Mouse (Mus musculus) c-Kit-positive CD71-negative TER-119-negative erythroid progenitor cells, embryonic 14.5 days (primary cell): ENCODE data around the gene En2.

Experiments used
- DNase-seq: peaks from one replicate; pipeline ENCODE4 v3.0.0-alpha.2; 2013; ENCODE audit warnings: low read depth

The En2 gene

DNA sequence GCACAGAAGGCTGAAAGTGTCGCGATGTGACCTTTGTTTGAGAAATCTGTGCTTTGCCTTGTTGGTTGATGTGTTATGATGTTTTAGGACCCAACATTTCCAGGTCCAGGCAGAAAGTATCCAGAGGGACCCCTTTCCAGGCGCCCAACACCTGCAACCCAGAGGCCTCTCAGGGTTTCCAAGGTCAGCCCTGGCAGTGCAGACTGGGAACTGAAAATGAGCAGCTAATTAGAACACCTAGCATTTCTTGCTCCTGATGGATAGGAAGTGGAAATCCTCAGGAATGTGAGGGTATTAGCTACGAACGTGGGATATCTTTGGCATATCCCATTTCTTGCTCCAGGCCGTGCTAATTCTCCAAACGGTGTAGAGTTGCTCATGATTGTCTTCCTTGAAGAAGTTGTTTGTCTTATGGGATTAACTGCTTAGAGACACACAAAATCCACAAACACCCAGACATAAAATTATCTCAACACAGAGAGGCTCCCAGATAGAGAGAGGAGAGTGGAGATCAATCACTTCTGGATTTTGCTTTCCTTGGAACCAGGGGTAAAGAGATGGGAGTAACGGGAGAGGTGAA lies 5.5 kb upstream of the En2 start:
- no peak for DNase-seq

DNA sequence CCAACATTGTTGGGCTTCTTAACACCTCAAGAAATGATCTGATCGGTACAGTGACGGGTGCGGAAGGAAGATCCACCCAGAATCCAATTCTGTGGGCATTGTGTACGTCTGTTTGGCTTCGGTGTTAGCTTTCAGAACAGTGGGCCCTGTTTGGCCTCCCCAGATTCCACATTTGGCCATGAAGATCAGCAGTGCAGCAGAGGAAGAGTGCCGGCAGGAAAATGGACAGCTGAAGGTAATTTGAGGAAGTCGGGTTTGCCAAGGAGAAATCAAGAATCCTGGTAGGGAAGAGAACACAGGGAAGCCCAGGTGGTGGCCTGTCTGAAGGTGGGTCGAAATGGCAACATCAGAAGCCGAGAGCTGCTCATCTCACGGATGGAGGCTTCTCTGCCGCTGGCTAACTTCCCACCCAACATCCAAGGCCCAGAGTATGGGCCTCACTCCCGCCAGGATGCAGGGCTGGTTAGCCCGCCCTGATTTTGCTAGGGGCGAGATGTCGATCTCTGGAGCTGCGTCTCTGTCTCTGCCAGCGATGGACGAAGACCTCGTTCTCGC lies 4.0 kb upstream of the En2 start:
- no peak for DNase-seq

DNA sequence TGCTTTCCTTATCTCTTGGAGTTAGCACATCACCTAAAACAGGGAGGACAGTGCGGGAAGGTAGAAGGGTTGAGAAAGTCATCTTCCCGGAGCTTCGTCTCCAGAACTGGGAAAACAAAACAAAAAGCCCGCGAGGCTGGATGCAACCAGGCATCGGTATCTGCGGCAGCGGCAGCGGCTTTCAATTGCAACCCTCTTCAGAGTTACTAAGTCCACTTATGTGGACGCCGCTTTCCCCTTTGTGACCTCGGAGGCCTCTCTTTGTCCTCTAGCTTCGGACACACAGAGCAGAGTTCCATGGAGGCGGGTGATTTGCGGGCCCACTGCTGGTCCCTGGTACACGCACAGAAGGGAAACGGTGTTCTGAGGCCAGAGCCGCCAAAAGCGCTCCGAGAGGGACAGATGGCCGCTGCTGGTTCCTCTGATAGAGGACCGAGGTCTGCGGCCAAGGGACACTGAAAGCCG lies 3.5 kb upstream of the En2 start:
- no peak for DNase-seq

DNA sequence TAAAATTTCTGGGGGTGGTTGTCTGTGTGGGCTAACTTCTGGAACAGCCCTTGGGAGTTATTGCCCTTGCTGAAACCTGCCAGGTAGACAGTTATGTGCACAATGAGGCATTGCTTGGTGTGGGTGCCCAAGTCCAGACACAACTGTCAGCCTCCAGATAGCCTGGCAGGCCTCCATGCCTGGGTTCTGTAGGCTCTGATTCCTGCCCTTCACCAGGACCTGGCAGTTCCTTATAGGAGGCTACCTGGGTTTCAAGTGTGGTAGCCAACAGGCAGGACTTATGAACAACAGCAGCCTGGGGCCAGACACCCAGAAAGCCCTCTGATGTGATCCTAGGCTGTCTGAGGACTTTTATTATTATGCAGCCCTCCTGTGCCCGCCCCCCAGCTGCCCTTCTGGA lies 1.6 kb upstream of the En2 start:
- DNase-seq: no peak

DNA sequence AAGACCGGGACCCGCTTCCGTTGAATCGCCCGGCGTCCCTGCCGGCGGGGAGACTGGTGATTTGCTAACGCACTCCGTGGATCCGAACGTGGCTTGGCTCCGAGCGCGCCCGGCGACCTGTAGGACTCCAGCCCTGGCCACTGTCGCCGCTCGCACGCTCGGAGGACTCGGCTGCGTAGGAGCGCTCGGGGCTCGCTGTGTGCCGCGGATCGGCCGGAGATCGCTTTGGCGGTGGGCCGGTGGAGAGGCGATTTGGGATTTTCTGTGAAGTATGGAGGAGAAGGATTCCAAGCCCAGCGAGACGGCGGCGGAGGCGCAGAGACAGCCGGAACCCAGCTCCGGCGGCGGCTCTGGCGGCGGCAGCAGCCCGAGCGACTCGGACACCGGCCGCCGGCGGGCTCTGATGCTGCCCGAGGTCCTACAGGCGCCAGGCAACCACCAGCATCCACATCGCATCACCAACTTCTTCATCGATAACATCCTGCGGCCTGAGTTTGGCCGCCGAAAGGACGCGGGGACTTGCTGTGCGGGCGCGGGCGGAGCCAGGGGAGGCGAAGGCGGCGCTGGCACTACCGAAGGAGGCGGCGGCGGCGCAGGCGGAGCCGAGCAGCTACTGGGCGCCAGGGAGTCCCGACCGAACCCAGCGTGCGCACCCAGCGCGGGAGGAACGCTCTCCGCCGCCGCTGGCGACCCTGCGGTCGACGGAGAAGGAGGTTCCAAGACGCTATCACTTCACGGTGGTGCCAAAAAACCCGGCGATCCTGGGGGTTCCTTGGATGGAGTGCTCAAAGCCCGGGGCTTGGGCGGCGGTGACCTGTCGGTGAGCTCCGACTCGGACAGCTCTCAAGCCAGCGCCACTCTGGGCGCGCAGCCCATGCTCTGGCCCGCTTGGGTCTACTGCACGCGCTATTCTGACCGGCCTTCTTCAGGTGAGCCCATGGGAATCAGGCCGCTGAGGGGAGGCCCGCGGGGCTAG lies 1.1 kb downstream of the En2 start:
- no peak for DNase-seq

DNA sequence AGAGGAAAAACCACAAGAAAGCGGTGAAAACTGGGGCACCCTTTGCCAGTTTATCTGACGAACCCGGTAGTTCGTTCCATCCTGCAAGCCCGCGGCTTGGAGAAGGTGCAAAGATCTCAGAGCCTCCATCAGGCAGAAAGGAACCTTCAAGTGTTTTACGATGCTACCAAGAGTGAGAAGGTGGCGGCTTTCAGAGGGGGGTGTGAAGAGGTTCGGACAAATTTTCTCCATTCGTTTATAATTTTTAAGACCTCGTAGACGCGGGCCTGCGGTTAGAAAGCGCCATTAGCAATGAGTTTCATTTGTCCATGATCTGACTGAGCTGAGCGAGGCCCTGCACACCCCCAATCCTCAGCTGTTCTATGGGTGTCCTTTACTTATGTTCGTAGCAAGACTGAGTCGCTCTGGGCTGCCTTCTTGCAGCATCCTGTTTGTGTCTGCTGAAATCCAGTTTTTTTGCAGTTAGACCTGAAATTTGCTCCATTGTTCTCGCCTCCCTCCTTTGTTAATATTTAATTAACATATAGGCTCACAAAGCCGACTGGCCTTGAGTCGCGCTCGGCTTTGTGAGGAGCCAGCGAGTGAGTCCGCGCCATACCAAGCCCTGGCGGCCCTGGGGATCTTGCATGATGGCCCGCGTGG lies 2.2 kb downstream of the En2 start:
- no peak for DNase-seq

DNA sequence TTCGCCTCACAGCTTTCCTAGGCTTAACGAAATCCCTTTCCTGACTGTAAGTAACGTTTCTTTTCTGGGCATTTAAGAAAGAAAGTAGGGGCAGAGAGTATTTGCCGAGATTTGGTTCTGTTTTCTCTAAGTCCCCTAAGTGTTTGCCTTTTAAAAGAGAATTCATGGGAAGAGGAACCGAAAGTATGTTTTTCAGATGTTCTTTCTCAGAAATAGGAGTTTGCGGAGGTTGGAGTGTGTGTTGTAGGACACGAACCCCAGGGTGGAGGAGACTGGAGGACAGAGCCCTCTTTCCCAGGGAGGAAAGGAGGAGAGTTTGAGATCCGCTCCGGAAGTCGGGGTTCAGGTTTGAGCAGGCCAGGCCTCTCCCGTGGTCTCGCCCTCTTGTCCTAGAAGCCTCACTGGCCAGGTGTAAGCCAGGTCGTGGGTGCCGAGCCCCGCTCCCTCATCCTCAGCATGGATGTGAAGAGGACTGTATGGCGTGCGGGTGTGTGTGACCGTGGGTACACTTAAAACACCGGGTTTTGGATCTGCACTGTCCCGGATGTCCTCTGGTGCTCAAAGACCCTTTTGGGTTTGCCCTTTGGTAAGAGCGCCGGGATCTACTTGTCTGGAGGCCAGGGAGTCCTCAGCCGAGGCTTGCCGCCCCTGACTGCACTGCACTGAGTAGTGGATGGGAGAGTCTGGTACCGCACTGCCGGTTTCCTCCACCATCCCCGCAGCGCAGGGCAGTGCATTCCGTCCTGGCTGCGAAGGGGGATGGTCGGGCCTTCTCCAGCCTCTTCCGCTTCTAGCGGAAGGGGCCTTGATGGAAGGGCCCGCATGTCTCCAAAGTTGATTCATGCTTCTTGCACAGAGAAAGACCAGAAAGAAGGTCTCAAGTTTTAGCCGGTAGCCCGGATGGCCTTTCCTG lies 3.0 kb downstream of the En2 start:
- no peak for DNase-seq

DNA sequence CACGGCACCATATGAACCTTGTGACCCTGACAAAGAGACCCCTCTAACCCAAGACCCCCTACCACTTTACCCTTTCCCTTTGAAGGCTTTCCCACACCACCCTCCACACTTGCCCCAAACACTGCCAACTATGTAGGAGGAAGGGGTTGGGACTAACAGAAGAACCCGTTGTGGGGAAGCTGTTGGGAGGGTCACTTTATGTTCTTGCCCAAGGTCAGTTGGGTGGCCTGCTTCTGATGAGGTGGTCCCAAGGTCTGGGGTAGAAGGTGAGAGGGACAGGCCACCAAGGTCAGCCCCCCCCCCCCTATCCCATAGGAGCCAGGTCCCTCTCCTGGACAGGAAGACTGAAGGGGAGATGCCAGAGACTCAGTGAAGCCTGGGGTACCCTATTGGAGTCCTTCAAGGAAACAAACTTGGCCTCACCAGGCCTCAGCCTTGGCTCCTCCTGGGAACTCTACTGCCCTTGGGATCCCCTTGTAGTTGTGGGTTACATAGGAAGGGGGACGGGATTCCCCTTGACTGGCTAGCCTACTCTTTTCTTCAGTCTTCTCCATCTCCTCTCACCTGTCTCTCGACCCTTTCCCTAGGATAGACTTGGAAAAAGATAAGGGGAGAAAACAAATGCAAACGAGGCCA lies 3.8 kb downstream of the En2 start:
- DNase-seq: no peak

DNA sequence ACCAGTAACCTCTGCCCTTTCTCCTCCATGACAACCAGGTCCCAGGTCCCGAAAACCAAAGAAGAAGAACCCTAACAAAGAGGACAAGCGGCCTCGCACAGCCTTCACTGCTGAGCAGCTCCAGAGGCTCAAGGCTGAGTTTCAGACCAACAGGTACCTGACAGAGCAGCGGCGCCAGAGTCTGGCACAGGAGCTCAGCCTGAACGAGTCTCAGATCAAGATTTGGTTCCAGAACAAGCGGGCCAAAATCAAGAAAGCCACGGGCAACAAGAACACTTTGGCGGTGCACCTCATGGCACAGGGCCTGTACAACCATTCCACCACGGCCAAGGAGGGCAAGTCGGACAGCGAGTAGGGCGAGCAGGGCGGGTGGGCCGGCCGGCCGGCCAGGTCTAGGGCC lies 4.6 kb downstream of the En2 start:
- no peak for DNase-seq

DNA sequence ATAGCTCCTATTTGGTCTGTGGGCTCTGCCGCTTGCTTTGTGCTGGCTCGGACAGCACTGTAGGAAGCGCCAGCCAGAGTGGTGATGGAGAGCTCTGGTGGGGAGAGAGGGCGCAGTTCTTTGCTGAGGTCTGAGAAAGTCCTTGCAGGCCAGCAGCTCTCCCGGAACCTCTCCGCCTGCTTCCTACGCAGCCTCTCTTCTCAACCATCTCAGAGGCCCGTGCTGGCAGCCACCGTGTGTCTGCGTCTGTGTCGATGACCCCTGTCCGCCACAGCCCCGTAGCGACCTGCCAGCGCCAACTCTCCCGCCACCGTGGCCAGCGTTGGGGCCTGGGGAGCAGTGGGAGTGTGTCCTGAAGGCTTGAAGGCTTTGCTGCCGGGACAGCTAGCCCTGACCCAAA lies 5.4 kb downstream of the En2 start:
- no peak for DNase-seq

DNA sequence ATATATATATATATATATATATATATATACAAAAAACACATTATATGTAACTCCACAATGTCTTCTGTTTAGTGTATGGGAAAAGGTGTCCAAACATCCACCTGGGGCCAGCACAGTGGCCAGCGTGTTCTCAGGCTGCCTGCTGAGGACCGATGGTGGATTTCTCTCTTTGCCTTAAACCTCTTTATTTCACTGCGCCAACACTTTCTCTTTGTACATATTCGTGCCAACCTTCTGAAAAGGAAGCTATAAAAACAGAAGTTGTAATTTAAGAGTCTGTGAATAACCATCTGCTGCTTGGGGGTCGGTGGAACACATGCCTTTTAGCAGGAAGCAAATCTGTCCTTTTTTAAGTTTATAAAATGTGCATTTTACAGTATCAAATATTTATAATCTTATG lies 6.2 kb downstream of the En2 start:
- no peak for DNase-seq

DNA sequence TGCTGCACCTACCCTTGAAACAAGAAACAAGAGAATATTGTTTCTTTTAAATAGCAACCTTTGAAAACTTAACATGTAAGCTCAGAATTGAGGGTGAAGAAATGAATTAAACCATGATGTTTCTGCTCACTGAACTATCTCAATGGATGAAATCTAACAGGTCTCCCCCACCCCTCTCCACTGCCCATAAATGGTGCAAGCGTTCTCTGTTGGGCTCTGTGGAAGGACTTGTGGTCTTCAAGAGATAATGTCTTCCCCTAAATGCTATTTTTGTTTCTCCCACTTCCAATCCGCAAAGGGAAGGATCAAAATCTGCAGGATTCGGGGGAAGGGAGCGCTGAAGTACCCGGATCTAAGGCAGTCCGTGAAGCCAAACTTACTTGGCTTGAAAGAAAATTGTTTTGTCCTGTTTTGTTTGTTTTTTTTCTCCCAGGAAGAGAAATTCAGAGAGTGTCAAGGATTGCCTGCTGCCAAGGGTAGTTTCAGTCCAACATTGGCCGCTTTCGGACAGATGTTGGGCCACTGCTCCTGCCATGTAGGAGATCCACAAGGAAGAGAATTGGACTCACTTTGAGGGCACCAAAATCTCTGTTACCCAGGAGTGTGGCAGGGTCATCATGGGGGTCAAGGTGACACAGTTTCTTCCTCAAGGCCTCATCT lies 6.9 kb downstream of the En2 start:
- DNase-seq: no peak

DNA sequence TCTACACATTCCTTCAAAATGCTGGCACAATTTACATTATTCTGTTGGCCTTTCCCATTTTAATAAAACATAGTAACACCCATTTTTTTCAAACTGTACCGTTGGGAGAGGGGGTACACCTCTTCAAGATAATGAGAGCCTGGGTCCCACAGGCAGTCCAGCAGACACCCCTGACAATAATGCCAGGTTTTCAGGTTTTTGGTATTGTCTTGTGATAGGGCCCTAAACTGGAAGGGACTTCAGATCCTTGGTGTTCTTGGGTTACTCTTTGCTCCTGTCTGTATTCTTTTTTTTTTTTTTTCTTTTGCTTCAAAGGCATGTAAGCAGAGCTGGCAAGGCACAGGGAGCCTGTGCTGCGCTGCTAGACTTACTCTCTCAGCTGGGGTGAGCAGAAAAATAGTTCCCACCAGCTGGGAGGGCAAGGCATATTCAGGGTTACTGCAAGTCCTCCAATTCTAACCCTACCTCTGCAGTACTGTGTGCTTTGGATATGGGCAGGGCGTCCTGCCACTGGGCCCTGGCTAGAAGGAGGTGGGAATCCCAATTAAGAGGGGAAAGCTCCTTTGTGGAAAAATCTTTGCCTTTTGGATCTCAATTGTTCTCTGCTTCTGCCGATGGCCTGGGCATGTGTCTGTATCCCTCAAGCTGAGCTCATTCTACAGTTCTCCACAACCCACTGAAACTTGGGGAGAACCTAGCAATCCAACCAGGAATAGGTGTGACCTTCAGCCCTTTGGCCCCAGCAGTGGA lies 7.6 kb downstream of the En2 start:
- no peak for DNase-seq

DNA sequence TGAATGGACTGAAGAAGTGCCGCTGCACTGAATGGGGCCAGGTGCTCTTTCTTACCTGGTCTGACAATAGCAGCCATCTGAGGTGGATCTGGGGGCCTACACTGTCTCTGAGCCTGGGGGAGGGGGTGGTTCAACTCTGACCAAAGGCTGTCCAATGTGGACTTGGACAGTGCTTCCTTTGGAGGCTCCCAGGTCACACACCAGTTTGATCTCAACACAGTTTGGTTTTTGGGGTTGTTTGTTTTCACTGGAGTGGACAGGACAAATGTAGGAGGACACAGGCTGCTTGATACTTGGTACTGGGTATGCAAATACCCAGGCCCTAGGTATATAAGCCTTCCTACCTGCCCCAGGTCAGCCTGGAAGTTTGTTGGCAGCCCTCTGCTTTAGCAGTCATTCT lies 8.2 kb downstream of the En2 start:
- DNase-seq: no peak

DNA sequence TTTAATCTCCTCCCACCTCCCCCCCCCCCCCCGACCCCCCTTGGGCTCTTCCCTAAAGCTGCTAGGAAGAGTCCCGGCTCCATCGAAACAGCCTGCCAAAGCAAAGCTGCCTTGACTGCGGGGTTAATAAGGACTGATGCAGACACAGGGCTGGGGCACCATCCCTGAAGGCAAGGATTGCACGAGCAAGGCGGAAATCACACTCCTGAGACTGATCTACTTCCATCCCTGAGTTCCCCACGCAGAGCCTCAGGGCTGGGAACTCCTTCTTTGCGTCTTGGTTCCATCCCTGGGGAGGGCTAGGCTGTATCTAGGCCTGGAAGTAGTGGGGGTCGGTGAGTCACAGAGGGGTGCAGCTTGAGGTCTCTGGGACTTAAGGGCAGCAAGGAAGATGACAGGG lies 8.6 kb downstream of the En2 start:
- no peak for DNase-seq

DNA sequence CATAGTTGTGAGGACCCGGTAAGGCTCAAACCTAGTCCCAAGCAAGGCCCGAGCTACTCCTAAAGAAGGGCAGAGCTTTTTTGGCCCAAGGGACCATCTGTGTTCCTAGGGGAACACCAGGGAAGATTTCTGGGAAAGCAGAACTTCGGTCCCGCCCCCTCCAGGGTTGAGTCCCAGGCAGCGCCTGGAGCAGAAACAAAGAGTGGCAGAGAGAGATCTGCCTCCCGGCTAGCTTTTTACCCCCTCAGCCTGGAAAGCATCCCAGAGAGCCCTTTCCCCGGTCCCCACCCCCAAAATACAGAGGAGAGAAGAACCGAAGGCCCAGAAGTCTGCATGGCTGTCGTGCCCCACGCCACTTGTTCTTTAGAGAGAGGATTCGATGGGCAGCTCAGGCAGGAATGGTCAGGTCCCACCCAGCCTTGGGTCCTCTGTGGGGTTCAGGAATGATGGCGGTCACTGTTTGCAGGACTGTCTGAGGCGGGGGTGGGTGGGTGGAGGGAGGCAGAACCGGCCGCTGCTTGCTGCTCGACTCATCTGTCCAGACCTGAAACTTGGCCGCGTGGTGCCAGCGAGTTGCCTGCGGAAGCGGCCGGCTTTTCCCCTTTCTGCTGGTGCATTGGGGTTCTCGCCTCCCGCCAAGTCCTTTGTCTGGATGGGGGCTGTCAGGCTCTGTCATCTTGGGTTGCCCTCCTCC lies 9.5 kb downstream of the En2 start:
- no peak for DNase-seq

DNA sequence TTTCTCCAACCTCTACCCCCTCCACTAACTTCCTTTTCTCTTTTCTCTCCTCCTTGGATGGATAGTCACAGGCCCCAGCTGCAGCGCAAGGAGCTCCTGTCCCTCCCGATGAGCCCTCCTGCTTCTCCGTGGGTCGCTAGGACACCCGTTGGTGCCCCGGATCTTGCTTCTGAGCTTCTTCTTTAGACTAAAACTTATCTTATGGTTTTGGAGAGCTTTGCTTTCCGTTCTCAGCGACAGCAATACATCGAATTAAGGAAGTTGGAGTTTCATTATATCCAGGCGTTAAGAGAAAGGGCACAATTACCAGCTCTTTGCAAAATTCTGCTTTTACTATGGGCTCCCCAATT lies 10.1 kb downstream of the En2 start:
- no peak for DNase-seq

DNA sequence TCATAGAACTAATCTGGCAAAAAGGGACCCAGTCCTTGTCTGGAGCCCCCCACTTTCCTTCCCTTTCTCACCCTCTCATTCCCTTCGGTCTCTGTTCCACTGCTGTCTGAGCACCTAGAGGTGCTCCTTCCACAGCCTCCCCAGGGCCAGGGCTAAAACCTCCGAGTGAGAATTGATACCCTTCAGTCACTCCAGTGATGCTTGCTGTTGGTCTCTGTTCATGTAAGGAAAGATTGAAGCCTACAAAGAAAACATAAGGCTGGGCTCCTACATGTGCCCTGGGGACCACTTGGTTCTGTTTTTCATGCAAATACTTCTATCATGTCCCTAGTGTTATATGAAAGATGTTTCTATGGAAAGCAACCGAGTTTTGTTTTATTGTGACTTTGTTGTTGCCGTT lies 10.5 kb downstream of the En2 start:
- DNase-seq: no peak

DNA sequence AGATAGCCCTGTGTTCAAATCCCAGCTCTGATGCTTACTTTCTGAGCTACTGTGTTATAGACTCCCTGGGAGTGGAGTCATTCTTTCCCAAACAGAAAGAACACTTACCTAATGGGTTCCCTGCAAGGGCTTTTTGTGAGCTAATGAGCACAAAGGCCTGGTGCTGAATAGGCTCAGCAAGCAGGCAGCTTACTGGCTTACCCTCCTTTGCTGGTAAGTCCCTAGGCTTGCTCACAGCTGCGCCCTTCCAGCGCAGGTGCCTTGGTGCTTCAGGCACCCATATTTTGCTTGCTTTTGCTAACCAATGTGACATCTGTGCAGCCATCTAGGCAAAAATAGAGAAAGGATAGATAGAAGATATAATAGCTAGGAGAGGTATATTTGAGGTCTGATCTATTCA lies 11.1 kb downstream of the En2 start:
- no peak for DNase-seq

DNA sequence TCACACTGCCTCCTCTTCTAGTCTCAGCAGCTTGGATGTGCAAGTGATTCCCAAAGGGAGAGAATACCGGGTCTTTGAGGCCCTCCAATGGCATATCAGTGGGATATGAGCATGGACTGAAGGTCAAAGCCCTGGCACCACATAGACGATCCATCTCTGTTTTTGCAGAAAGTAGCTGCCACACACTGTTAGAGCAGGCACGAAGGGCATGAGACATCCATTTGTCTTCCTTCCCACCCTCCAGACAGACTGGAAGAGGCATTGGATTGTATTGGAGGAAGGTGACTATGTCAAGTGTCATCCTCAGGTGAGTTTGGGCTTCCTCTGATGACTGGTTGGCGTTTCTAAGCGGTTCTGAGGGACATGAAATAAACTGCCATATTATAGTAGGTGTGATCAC lies 12.8 kb downstream of the En2 start:
- no peak for DNase-seq
